Mouse (Mus musculus) erythroblast, embryonic 14.5 days (primary cell): Measurements from ENCODE around the gene Tamm41.

Experiments used
- GATA1 ChIP-seq: IDR thresholded peaks from 2 replicates; pipeline ENCODE4 v1.6.1; 2012; ENCODE audit warnings: low read length, inconsistent platforms, mixed read lengths
- TAL1 ChIP-seq: IDR thresholded peaks from 3 replicates; pipeline ENCODE4 v1.6.1; 2012; ENCODE audit warnings: low read length, inconsistent platforms, mixed read lengths

GRCm38 (mm10) chr6:115042609-115043008 is 4.9 kb upstream of the Tamm41 start:
- TF ChIP-seq GATA1 (no peak), TAL1 (no peak)
